Mouse (Mus musculus) testis, adult 2 months (tissue): Measurements from ENCODE around the gene Sec24b.

ENCODE experiments used
- CTCF ChIP-seq: fragments of 200-500 bp; IDR thresholded peaks from 2 replicates; pipeline ENCODE4 v1.5.1; 2012; ENCODE audit warnings: low read depth, mild to moderate bottlenecking, inconsistent platforms, low read length, moderate library complexity; ENCODE audit not compliant: control insufficient read depth, insufficient read depth, insufficient replicate concordance
- POLR2A ChIP-seq: fragments of 200-500 bp; IDR thresholded peaks from 2 replicates; pipeline ENCODE4 v1.6.1; 2012; ENCODE audit warnings: low read depth, mild to moderate bottlenecking, inconsistent platforms, low read length, moderate library complexity; ENCODE audit not compliant: control insufficient read depth

- TF ChIP-seq CTCF: no peak
- no peak for TF ChIP-seq POLR2A
Observed at GRCm38 (mm10) chr3:129941291-129941690, 120.1 kb downstream of the Sec24b start.
